Mouse (Mus musculus) macrophage (primary cell): ENCODE measurements around the gene Slc23a2. TPM values are rescaled to one million over a fixed set of nuclear protein-coding genes. Genes with fewer than 3 reads are reported as not detected.

Experiments used
- H3K27ac ChIP-seq: fragments of 350-480 bp; formaldehyde crosslinking; 2 replicates; pipeline ENCODE4 v1.9.0; 2021
- H3K36me3 ChIP-seq: fragments of 350-480 bp; formaldehyde crosslinking; 2 replicates; pipeline ENCODE4 v1.9.0; 2021; ENCODE audit errors: inconsistent target
- H3K4me3 ChIP-seq: fragments of 350-480 bp; formaldehyde crosslinking; 2 replicates; pipeline ENCODE4 v1.9.0; 2021; ENCODE audit errors: inconsistent target
- H3K79me2 ChIP-seq: fragments of 350-480 bp; formaldehyde crosslinking; 2 replicates; pipeline ENCODE4 v1.9.0; 2021; ENCODE audit errors: inconsistent target
- WGBS: methylation state at CpG from one replicate; pipeline ENCODE4 v1.1.7; 2026; ENCODE audit warnings: inconsistent platforms; ENCODE audit not compliant: missing documents; 5-methylcytosine and 5-hydroxymethylcytosine counted together
- polyA plus RNA-seq: library from polyadenylated mRNA; stranded (reverse); fragments of 250-400 nt; gene quantifications from 3 replicates; pipeline ENCODE4 v1.2.4, GENCODE M21; 2018; ENCODE audit warnings: inconsistent platforms

Gene Slc23a2
- polyA plus RNA-seq, 1 experiment from 2014 or later, result 42.4 TPM

DNA sequence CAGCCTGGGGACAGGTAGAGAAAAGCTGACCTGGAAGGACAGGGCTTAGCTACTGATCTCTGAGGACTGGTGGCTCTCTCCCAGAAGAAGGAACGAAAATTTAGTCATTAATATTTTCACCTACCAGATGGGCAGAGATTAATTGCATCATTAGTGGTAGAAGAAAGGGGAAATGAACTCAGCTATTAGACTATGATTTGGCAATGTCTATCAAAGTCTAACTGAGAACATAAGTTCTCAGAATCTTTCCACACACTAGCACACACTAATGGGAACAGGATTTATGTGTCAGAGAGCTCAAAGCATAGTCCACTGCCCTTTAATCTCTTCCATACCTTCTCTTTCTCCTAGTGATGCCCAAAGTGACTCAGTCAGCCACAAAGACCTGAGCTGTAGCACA lies 6.0 kb upstream of the Slc23a2 start:
- Histone ChIP-seq H3K79me2 (no peaks in the 10 kb centered on the region), H3K4me3 (no peak overlapping the region), H3K27ac (peak overlapping the region; percentile 19; the same call in 1 of the 2 replicates), H3K36me3 (no peaks in the 10 kb centered on the region)
- WGBS, result 8% methylated on average over 1 of the region's 1 CpGs

DNA sequence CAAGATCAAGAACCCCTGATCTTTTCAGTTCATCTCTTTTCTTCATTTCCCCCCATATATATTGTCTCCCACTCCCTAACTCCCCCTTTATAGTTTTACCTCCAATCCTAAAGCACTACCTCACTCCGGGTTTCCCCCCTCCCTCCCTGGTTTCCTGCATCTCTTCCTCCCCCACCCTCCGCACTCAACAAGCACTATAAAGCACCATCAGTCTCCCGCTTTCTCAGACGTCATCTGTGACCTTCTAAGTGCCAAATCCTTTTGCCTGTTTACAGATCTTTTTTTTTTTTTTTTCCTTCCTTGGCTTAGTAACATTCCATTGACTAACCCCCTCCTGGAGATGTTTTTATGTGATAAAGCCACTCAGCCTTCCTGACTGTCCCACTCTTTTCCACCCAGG lies 1.6 kb upstream of the Slc23a2 start:
- WGBS, result 63% methylated on average over 4 of the region's 4 CpGs
- no peak overlapping the region for H3K27ac ChIP-seq
- H3K36me3 ChIP-seq, result peaks cover 8% of the 10 kb centered on the region; the same call in 1 of the 2 replicates
- H3K4me3 ChIP-seq, result no peak overlapping the region
- H3K79me2 ChIP-seq, result peaks cover 30% of the 10 kb centered on the region

DNA sequence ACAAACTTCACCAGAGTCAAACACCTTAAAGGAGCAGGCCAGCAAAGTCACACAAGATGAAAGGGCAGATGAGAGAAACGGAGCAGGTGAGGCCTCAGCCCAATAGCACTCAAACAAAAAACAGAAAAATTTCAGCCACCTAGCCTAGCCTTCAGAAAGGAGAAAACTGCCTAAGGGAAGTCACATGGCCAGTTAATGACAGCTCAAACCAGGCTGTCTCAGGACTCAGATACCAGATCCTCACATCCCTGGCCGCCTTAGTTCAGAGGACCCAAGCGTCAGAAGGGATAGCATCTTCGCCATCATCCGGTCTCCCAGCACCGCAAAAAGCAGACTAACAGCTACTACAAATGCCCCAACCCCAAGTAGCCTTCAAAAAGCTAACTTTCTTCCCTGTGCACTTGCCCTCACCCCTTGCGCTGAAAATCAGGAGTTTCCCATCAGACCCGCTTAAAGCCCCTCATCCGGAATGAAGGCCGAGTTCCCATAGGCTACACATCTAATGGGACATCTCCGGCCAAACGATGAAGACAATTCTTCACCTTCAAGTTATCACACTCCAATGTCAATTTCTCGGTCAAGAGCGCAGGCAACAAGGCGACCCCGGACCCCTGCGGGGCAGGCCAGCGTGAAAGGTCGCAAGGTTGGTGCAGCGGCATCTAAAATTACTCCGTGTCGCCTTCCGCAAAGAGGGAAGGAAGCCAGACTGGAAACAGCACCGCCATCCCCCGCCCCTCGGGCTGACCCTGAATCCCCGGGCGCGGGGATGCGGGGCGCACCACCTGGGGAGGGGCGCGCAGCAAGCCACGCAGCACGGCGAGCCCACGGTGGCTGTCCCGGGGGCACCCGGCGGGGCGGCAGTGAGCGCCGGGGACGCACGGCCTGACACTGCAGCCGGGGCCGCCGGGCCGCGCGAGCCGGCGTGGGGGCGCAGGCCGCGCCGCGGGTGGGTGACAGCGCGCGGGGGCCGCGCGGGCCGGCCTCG lies 673 bp downstream of the Slc23a2 start:
- Histone ChIP-seq H3K79me2 (peaks cover 53% of the 10 kb centered on the region), H3K4me3 (peak overlapping the region; percentile 78), H3K36me3 (peaks cover 8% of the 10 kb centered on the region; the same call in 1 of the 2 replicates), H3K27ac (peak overlapping the region; percentile 33)
- WGBS, result 13% methylated on average over 40 of the region's 66 CpGs

DNA sequence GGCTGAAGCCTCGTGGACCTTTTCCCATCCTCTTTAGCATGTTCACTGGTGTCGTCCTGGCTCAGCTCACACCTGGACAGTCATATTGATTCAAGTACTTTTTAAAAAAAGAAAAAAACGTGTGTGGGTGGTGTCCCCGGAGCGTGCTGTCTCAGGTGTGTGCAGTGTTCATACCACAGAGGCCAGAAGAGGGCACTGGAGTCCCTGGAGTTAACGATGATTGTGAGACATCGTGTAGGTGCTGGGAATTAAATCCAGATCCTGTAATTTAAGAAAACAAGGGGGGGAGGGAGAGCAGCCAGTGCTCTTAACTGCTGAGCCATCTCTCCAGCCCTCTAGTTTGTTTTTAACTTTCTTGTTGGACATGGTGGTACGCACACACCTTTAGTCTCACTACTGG lies 2.3 kb downstream of the Slc23a2 start:
- no peak overlapping the region for H3K4me3 ChIP-seq
- no peak overlapping the region for H3K27ac ChIP-seq
- WGBS, result 94% methylated on average over 8 of the region's 8 CpGs
- peaks cover 8% of the 10 kb centered on the region; the same call in 1 of the 2 replicates for H3K36me3 ChIP-seq
- H3K79me2 ChIP-seq, result peaks cover 69% of the 10 kb centered on the region

DNA sequence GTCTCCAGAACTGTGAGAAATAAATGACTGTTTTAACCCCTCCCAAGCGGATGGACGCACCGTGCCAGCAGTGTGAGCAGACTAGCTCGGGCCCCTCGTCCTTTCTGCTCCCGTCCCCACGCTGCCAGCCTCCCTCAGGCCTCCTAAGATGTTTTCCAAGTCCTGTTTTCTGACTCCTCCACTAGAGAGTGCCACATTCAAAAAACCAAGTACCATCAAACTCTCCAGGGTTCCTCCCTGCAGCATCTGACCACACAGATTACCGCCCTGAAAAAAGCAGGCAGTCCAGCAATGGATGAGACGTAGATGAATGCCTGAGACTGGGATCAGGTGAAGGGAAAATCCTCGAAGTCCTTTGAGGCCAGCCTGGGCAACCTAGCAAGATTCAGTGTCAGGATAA lies 4.4 kb downstream of the Slc23a2 start:
- whole genome bisulfite sequencing, result 93% methylated on average over 10 of the region's 10 CpGs
- no peak overlapping the region for H3K27ac ChIP-seq
- H3K36me3 ChIP-seq, result peaks cover 8% of the 10 kb centered on the region; the same call in 1 of the 2 replicates
- peaks cover 90% of the 10 kb centered on the region for H3K79me2 ChIP-seq
- no peak overlapping the region for H3K4me3 ChIP-seq

DNA sequence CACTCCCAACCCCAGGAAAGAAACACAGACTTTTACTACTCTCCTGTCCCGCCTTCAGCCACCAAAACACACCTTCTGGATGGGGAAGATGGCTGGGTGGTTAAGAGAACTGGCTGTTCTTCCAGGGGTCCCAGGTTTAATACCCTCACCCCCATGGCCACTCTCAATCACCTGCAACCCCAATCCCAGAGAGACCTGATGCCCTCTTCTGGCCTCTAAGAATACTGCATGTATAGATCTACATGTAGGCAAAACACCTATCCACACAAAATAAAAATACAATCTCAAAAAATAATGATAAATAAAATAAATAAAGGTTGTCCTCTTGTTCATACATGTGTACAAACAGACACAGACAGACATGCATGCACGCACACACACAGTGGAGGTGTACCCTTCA lies 5.8 kb downstream of the Slc23a2 start:
- H3K36me3 ChIP-seq, result peaks cover 8% of the 10 kb centered on the region; the same call in 1 of the 2 replicates
- 100% methylated on average over 2 of the region's 2 CpGs for WGBS

DNA sequence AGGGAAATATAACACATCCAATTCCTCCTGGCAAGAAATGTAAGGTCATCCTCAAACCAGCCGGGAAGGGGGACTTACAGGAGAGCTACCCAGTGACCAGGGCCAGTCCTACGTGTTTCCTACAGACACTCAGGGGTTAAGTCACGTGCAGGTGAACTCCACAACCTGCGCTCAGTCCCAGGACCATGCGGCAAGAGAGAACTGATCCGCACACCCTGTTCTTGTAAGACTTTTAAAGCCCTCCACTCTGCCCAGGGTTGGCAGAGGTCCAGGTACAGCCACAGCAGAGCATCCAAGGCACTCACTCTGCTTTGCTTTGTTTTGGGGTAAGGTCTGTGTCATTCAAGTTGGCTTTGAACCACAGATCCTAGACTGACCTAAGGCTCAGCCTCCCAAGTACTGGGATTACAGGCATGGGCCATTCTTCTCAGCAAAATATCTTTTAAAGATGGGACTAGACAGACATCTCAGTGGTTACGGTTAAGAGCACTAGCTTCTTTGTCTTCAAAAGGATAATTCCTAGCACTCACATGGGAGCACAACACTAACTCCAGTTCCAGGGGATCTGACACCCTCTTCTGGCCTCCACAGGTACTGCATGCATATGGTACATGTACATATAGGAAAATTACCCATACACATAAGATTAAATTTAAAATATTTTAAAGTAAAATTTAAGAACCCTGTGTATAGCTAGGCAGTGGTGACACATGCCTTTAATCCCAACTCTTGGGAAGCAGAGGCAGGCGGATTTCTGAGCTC lies 8.9 kb downstream of the Slc23a2 start:
- peaks cover 100% of the 10 kb centered on the region for H3K79me2 ChIP-seq
- no peak overlapping the region for H3K4me3 ChIP-seq
- H3K36me3 ChIP-seq, result no peaks in the 10 kb centered on the region
- WGBS, result 98% methylated on average over 8 of the region's 8 CpGs
- H3K27ac ChIP-seq, result no peak overlapping the region

More for the DNA sequence above, 5.8 kb downstream of the Slc23a2 start:
- Histone ChIP-seq H3K4me3 (no peak overlapping the region), H3K79me2 (peaks cover 100% of the 10 kb centered on the region), H3K27ac (no peak overlapping the region)

DNA sequence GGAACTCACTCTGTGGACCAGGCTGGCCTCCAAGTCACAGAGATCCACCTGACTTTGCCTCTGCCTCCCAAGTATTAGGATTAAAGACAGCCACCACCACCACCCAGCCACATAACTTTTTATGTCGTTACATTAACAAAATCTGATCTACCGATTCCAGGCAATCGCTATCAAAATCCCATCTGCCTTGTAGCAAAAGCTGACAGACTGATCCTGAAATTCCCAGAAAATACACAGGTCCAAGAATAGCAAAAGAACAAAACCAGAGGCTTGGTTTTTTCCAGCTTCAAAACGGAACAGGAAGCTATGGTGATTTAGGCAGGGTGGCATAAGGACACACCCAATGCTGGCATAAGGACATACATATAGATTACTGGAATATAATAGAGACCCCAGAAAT lies 10.2 kb downstream of the Slc23a2 start:
- no peaks in the 10 kb centered on the region for H3K36me3 ChIP-seq
- H3K4me3 ChIP-seq, result no peak overlapping the region
- no peak overlapping the region for H3K27ac ChIP-seq
- 89% methylated on average over 4 of the region's 4 CpGs for WGBS
- peaks cover 100% of the 10 kb centered on the region for H3K79me2 ChIP-seq

DNA sequence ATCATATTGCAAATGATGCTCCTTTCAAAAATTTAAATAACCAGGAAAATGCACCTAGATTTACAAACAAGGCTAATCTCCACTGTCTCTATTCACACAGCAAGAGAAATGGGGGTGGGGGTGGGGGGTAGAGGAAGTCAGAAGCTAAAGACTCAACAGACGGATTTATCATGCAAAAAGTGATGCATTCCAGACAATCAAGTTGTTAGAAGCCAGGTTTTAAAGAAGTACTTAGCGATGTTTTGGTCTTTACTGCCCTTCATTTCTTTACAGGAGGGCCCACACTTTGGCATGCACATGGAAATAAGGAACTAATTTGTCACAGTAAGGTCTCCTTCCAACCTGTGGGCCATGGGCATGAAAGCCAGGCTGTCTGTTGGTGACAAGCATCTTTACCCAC lies 11.5 kb downstream of the Slc23a2 start:
- no peak overlapping the region for H3K4me3 ChIP-seq
- WGBS, result 73% methylated on average over 2 of the region's 2 CpGs

DNA sequence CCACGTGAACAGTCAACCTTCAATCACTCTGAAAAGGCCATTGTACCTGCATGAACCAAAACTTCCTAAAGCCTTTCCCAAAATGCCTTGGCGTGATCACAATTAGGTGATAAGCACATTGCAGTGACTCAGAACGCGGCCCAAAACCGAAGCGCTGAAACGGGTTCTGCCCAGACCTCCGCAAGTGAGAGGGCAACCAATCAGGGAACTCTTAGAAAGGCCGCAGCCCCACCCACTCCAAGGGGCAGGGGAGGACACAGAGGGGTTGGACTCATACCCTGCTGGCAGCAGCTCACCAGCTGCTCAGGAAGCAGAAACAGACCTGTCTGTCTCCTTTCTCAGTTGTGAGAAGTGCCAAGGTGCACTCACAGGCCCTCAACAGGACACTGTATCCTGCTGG lies 13.6 kb downstream of the Slc23a2 start:
- 7% methylated on average over 9 of the region's 9 CpGs for WGBS
- Histone ChIP-seq H3K27ac (no peak overlapping the region), H3K36me3 (no peaks in the 10 kb centered on the region), H3K4me3 (no peak overlapping the region), H3K79me2 (peaks cover 100% of the 10 kb centered on the region)

More for the DNA sequence above, 11.5 kb downstream of the Slc23a2 start:
- Histone ChIP-seq H3K36me3 (no peaks in the 10 kb centered on the region), H3K79me2 (peaks cover 100% of the 10 kb centered on the region), H3K27ac (no peak overlapping the region)

DNA sequence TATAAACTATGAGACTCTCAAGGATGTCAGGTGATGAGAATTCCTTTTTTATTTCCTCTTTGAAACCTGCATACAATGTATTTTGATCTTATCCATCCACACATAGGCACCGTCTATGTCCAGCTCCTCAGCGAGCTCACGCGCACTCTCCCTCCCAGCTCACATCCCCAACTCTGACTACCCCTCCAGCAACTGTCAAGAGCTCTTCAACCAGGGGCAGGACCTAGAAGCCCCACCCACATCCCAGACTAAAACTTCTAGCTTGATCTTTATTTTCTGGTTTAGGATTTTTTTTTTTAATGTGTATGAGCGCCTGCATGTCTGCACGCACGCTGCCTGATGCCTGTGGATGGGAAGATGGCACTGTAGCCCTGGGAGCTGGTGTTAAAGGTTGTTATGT lies 14.9 kb downstream of the Slc23a2 start:
- Histone ChIP-seq H3K27ac (no peak overlapping the region), H3K36me3 (no peaks in the 10 kb centered on the region), H3K4me3 (no peak overlapping the region), H3K79me2 (peaks cover 100% of the 10 kb centered on the region)
- 96% methylated on average over 7 of the region's 7 CpGs for WGBS

DNA sequence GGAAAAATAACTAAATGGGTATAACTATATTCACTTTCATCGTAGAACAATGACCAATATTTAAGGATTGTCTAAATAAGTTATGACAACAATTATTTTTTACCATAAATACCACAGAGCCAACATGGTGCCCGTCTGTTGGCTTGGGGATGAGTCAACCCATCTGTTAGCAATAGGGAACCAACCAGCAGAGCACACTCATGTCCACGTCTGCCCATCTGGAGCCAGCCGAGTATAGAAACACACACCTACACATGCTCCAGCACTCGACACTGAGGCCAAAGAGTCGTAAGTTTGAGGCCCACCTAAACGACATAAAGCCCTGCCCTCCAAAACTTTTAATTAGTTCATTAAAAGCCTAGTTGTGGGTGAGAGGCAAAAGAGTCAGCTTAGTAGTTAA lies 15.7 kb downstream of the Slc23a2 start:
- 88% methylated on average over 7 of the region's 7 CpGs for WGBS
- no peak overlapping the region for H3K4me3 ChIP-seq
- H3K36me3 ChIP-seq, result no peaks in the 10 kb centered on the region
- peaks cover 100% of the 10 kb centered on the region for H3K79me2 ChIP-seq
- no peak overlapping the region for H3K27ac ChIP-seq

DNA sequence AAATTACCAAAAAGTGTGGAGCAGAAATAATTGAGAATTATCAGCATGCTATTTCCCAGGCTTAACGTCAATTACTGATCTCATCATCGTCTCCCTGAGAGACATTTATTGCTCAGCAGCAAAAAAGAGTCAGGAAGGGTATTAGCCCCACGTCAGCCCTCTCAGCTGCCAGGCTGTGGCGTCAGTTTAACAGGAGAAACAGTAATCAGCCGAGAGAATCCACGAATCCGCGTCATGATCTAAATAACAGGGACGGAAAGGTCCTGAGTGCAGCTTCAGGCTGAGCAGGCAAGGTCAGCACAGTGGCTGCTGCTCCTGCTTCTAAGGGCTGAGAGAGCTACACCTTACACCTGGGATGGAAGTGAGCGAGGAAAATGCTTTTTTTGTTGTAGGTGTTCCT lies 17.0 kb downstream of the Slc23a2 start:
- H3K36me3 ChIP-seq, result no peaks in the 10 kb centered on the region
- peaks cover 100% of the 10 kb centered on the region for H3K79me2 ChIP-seq
- no peak overlapping the region for H3K4me3 ChIP-seq
- WGBS, result 94% methylated on average over 10 of the region's 10 CpGs
- no peak overlapping the region for H3K27ac ChIP-seq

DNA sequence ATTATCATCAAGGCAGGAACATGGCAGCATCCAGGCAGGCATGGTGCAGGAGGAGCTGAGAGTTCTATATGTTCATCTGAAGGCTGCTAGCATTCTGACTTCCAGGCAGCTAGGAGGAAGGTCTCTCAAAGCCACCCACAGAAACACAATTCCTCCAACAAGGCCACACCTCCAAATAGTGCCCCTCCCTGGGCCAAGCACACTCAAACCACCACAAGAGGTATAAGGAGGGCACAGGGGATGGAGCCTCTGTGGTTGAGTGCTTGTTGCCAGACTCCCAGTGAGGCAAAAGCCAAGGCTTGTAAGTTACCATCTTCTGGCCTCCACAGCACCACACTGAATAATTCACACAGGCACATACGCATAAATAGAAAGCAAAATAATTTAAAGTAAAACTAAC lies 18.6 kb downstream of the Slc23a2 start:
- no peaks in the 10 kb centered on the region for H3K36me3 ChIP-seq
- no peak overlapping the region for H3K27ac ChIP-seq
- H3K79me2 ChIP-seq, result peaks cover 100% of the 10 kb centered on the region
- WGBS, result 88% methylated on average over 1 of the region's 1 CpGs
- no peak overlapping the region for H3K4me3 ChIP-seq

DNA sequence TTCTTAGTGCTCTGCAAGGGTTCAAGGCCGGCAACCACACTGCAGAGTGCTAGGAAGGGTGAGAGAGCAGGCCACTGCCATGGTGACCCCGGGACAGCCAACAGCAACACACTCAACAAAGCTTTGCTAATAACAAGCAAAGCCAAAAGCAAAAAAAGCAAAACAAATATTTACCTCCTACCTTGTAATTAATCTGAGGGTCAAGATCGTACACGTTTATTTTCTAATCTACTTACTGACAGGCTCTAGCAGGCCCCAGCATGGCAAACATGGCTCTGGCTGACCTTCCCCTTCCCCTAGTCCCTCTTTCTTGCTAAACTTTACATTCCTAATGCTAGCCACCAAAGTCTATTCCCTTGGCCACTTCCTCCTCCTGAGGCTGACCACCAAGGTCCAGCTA lies 21.8 kb downstream of the Slc23a2 start:
- Histone ChIP-seq H3K27ac (no peak overlapping the region), H3K4me3 (no peak overlapping the region), H3K36me3 (no peaks in the 10 kb centered on the region), H3K79me2 (peaks cover 100% of the 10 kb centered on the region)
- 96% methylated on average over 4 of the region's 4 CpGs for WGBS
